Mouse (Mus musculus) stomach, postnatal 0 days (tissue): Measurements from ENCODE around the gene Gja5.

ENCODE experiments used
- CTCF ChIP-seq: IDR thresholded peaks from 2 replicates; pipeline ENCODE4 v1.5.1; 2016; ENCODE audit warnings: antibody characterized with exemption, low read depth, mild to moderate bottlenecking, moderate library complexity
- EP300 ChIP-seq: optimal IDR thresholded peaks from 2 replicates; pipeline ENCODE3; 2016; ENCODE audit warnings: antibody characterized with exemption

DNA sequence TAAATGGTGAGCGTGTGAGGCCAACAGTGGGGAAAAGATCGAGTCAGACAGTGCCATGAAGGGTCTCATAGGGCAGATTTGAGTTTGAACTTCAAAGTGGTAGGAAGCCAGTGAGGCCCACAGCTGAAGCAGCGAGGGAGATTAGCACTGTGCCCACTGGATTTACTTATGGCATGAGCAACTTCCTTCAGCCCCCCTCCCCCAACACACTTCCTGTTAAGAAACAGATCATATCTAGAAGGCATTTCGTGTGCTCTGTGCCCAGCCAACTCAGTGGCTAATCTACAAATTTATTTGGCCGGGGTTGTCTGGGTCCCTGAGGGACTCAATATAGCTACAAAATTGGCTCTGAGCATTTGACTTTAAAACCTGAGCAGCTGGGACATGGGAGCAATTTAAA, 139.7 kb downstream of the Gja5 start:
- no peak for TF ChIP-seq EP300
- TF ChIP-seq CTCF = no peak
